Mouse (Mus musculus): ENCODE measurements around the gene Dmc1.

DNA sequence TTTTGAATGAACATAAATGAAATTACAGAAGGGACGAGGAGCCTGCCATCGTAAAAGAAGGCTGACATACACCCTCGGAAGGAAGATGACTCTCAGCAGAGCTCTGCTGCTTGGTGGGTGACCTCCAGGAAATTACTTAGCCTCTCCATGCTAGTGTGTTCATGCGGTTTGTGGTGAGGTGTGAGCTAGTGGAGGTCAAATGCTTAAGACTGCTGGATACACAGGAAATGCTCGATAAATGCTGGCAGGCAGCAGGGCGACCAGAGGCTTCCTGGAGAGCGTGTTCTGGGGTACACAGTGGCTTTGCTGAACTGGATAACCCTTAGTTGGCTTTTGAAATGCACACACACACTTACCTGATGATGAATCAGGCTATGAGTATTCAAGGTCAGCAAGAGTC, 13.5 kb upstream of the Dmc1 start:
- TF ChIP-seq CTCF (IDR thresholded peaks at IDR 0.05; ENCODE audit: low read depth) = no peak
- TF ChIP-seq EP300 (IDR thresholded peaks at IDR 0.05; ENCODE audit: low read depth) = no peak
